Mouse (Mus musculus) thymus, postnatal 14 days (tissue): ENCODE measurements around the gene Iqce.

Source experiments
- DNase-seq: peaks from one replicate; pipeline ENCODE4 v3.0.0; 2021

Iqce gene

GRCm38 (mm10) chr5:140660398-140660797 is 41.8 kb downstream of the Iqce start:
- DNase-seq: no peak

- no peak for DNase-seq
These were observed 42.4 kb downstream of the Iqce start for GRCm38 (mm10) chr5:140659607-140660272.

- DNase-seq: no peak
These were observed 47.9 kb downstream of the Iqce start for GRCm38 (mm10) chr5:140654096-140654845.

GRCm38 (mm10) chr5:140652587-140652986 is 49.6 kb downstream of the Iqce start:
- DNase-seq: no peak

- DNase-seq: no peak
These were observed 50.9 kb downstream of the Iqce start for GRCm38 (mm10) chr5:140651231-140651630.

- DNase-seq: no peak
These were observed 52.2 kb downstream of the Iqce start for GRCm38 (mm10) chr5:140649881-140650414.

- peak; percentile 99 for DNase-seq
These were observed 53.0 kb downstream of the Iqce start for GRCm38 (mm10) chr5:140649101-140649667.

- DNase-seq: peak; percentile 75
These were observed 53.6 kb downstream of the Iqce start, which contains the start of gene Ttyh3 for GRCm38 (mm10) chr5:140648519-140649100. Gene Ttyh3 (minus strand): TSS chr5:140649031.

- DNase-seq: peak; percentile 66
These were observed 54.2 kb downstream of the Iqce start for GRCm38 (mm10) chr5:140647821-140648518.

- DNase-seq: no peak
These were observed 55.0 kb downstream of the Iqce start for GRCm38 (mm10) chr5:140647031-140647760.

GRCm38 (mm10) chr5:140646171-140646570 is 56.0 kb downstream of the Iqce start:
- DNase-seq: no peak

- no peak for DNase-seq
These were observed 56.7 kb downstream of the Iqce start for GRCm38 (mm10) chr5:140645454-140645853.

GRCm38 (mm10) chr5:140644702-140645201 is 57.4 kb downstream of the Iqce start:
- peak; percentile 19 for DNase-seq

GRCm38 (mm10) chr5:140644263-140644662 is 57.9 kb downstream of the Iqce start:
- peak; percentile 50 for DNase-seq

GRCm38 (mm10) chr5:140642076-140642475 is 60.1 kb downstream of the Iqce start:
- DNase-seq: peak; percentile 14

- DNase-seq: no peak
These were observed 60.8 kb downstream of the Iqce start for GRCm38 (mm10) chr5:140641254-140641928.

- DNase-seq: peak; percentile 12
These were observed 61.4 kb downstream of the Iqce start for GRCm38 (mm10) chr5:140640812-140641211.

- DNase-seq: no peak
These were observed 62.3 kb downstream of the Iqce start for GRCm38 (mm10) chr5:140639871-140640270.

- no peak for DNase-seq
These were observed 62.9 kb downstream of the Iqce start for GRCm38 (mm10) chr5:140639312-140639711.

GRCm38 (mm10) chr5:140638484-140638883 is 63.7 kb downstream of the Iqce start:
- DNase-seq: no peak

GRCm38 (mm10) chr5:140637989-140638388 is 64.2 kb downstream of the Iqce start:
- DNase-seq: peak; percentile 12
